Mouse (Mus musculus) midbrain, embryonic 11.5 days (tissue): ENCODE results near the gene Tcta. TPM values are rescaled to one million over a fixed set of nuclear protein-coding genes. Genes with fewer than 3 reads are reported as not detected.
"Not testable (repeated sequence)": the region's sequence is repeated elsewhere in the genome, so short reads cannot be mapped to it uniquely, and the experiment has no call there.

Experiments used
- ATAC-seq: fragments of 200-750 bp; cut with Nextera tagmentation; 2 replicates; pipeline ENCODE4 v1.8.0; 2017; ENCODE audit warnings: moderate TSS enrichment, moderate library complexity; ENCODE audit not compliant: low FRiP score
- DNase-seq: peaks from one replicate; pipeline ENCODE4 v3.0.0; 2015; ENCODE audit warnings: low spot score; ENCODE audit errors: missing footprints
- H3K27ac ChIP-seq: fragments of 300-500 bp; sonication (generic); 2 replicates; pipeline ENCODE4 v1.5.1; 2014; ENCODE audit warnings: low read depth, low read length
- H3K27me3 ChIP-seq: fragments of 300-500 bp; sonication (generic); 2 replicates; pipeline ENCODE4 v1.6.1; 2014; ENCODE audit warnings: mild to moderate bottlenecking, low read length, moderate library complexity, mixed read lengths; ENCODE audit not compliant: control insufficient read depth, insufficient read depth
- H3K36me3 ChIP-seq: fragments of 300-500 bp; sonication (generic); 2 replicates; pipeline ENCODE4 v1.6.1; 2014; ENCODE audit warnings: mild to moderate bottlenecking, low read length, moderate library complexity, mixed read lengths; ENCODE audit not compliant: control insufficient read depth, insufficient read depth
- H3K4me1 ChIP-seq: fragments of 300-500 bp; sonication (generic); 2 replicates; pipeline ENCODE4 v1.6.1; 2014; ENCODE audit warnings: low read length; ENCODE audit not compliant: control insufficient read depth, insufficient read depth
- H3K4me2 ChIP-seq: fragments of 300-500 bp; sonication (generic); 2 replicates; pipeline ENCODE4 v1.6.1; 2014; ENCODE audit warnings: mild to moderate bottlenecking, moderate library complexity
- H3K4me3 ChIP-seq: fragments of 300-500 bp; sonication (generic); 2 replicates; pipeline ENCODE4 v1.5.1; 2014; ENCODE audit warnings: low read depth, low read length
- H3K9ac ChIP-seq: fragments of 300-500 bp; sonication (generic); 2 replicates; pipeline ENCODE4 v1.6.1; 2014; ENCODE audit warnings: low read length
- H3K9me3 ChIP-seq: fragments of 300-500 bp; sonication (generic); 2 replicates; pipeline ENCODE4 v1.6.1; 2016; ENCODE audit warnings: low read length; ENCODE audit not compliant: control insufficient read depth
- WGBS: fragments of 180-500 bp; shearing (Covaris S2); extraction: QIAGEN DNeasy Blood & Tissue Kit; methylation state at CpG from one replicate; pipeline ENCODE4 v1.1.7; 2014; 5-methylcytosine and 5-hydroxymethylcytosine counted together
- polyA plus RNA-seq: library from polyadenylated mRNA; unstranded; fragments of >200 nt; fragmentation: Nextera tagmentation; extraction: Ambion mirVana; gene quantifications from 2 replicates; pipeline ENCODE4 v1.2.1, GENCODE M21; 2014

Gene Tcta
- polyA plus RNA-seq, 1 experiment from 2014 or later = 30.8 TPM

DNA sequence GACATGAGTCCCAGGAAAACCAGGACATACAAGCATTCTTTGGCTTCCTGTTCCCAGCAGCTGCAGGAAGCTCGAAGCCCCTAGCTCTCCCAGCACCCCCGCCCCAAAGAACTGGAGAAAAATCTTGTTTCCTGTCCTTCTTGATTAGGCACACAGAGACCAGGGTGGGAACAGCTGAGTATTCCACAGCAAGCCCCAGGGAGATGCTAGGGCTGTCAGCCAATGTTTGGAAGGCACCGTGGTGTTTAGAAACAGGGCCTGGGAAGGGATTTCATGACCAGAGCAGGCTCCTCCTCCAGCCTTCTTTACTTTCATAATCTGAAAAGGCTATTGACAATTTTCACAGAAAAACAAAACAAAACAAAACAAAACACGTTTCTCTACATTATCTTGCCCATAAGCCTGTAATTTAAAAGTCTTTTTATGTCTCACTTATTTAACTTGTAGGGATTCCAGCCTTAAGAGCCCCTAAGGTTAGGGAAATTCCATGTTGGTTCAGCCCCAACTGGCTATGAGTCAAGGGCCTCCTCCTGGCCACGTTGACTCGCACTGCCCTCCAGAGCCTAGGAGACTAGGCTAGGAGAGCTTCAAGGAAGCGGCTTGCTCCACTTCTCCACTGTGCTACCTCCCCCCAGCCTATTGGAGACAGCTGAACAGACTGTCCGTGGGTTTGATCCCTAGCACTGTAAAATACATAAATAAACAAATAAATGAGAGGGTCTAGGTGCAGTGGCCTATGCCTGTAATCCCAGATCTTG is 25.7 kb downstream of the Tcta start:
- no peak for DNase-seq
- ATAC-seq = no peak
- H3K9ac ChIP-seq = no peak overlapping the region

DNA sequence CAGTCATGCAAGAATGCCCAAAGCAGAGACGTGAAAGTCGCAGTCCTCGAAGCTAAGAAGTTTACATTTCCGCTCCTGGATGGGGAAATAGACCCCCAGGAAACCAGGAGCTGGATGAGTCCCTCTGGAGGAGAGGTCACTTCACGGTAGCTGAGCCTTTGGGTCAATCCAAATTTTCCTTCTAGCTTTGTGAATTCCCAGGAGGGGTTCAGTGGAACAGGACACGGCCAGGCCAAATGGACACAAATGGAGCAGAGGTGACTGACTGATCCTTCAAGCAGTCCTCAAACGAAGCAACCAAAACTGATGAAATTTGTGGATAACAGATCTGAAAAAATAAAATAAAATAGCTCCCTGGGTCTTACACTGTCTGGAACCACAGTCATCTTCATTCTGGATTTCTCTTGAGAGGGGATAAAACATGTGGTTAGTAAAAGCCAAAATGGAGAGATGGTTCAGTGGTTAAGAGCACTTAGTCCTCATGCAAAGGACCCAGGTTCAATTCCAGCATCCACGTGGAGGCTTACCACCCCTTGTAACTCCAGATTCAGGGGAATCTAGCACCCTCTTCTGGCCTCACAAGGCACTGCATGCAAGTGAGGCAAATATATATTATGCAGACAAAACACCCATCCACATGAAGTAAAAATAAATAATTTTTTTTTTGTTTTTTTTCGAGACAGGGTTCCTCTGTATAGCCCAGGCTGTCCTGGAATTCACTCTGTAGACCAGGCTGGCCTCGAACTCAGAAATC is 27.1 kb downstream of the Tcta start:
- Histone ChIP-seq H3K4me1 (no peaks in the 10 kb centered on the region), H3K4me3 (no peak overlapping the region), H3K27ac (no peak overlapping the region), H3K36me3 (no peaks in the 10 kb centered on the region), H3K27me3 (no peaks in the 10 kb centered on the region), H3K4me2 (no peak overlapping the region), H3K9ac (no peak overlapping the region), H3K9me3 (no peaks in the 10 kb centered on the region)
- ATAC-seq = no peak
- DNase-seq = peak; percentile 85
- WGBS = 61% methylated on average over 10 of the region's 10 CpGs

More for the DNA sequence above, 25.7 kb downstream of the Tcta start:
- 58% methylated on average over 8 of the region's 8 CpGs for WGBS
- Histone ChIP-seq H3K4me2 (no peak overlapping the region), H3K27ac (no peak overlapping the region), H3K9me3 (no peaks in the 10 kb centered on the region), H3K4me3 (no peak overlapping the region), H3K4me1 (no peaks in the 10 kb centered on the region), H3K36me3 (no peaks in the 10 kb centered on the region), H3K27me3 (no peaks in the 10 kb centered on the region)

DNA sequence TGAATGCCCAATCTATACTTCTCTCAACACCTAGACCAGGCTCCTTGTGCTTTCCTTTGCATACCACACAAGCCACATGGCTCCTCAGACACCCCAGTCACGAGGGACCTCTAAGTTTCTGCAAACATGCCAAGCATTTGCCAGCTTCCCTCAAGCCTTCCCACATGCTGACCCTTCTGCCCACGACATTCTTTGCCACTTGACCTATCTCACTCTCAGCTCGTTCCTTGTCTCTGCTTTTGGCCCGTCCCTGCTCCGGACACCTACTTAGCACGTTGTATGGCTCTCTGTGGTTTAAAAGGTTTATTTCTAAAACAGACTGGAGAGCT is 30.7 kb downstream of the Tcta start:
- H3K4me3 ChIP-seq = no peak overlapping the region
- H3K9ac ChIP-seq = no peak overlapping the region
- H3K27ac ChIP-seq = no peak overlapping the region
- H3K4me1 ChIP-seq = no peaks in the 10 kb centered on the region
- DNase-seq = no peak
- H3K27me3 ChIP-seq = no peaks in the 10 kb centered on the region
- no peak for ATAC-seq
- H3K4me2 ChIP-seq = no peak overlapping the region
- H3K9me3 ChIP-seq = no peaks in the 10 kb centered on the region
- 69% methylated on average over 6 of the region's 6 CpGs for WGBS
- no peaks in the 10 kb centered on the region for H3K36me3 ChIP-seq

DNA sequence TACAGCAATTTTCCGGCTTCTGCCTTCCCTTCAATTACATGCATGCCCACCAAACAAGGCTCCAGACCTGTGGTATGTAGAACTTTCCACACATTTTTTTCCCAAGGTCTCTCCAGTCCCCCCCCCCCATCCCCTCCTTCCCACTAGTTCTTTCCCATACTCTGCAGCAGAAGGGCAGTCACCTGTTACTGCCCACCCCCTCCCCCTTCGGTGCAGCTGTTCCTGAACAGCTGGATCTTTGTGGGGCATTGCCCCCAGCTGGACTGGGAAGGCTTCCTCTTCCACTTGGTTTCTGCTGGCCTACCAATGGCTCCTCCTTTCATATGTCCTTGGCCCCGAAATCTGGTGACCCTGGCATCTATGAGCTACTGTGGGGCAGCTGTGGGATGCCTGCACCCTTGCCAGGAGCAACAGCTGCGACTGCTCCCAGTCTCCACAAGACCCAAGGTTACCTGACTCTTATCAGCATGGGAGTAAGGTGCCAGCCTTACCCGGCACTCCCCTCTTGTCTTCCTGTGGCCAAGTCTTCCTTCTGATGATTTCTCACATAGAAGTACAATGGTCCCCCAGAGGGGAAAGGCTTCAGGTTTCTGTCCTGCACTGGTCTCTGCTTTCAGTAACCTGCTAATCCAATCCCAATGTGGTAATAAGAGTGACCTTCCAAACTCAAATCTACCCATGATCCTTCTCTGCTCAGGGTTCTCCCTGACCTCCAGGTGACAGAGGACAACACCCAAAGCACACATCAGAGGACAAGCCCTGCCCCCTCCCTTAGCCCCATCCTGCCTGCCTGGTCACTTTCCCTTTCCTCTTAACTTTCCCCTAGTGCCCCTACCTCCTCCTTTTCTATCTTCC is 31.3 kb downstream of the Tcta start:
- ATAC-seq (no peak), DNase-seq (no peak)
- no peak overlapping the region for H3K4me3 ChIP-seq
- 85% methylated on average over 4 of the region's 5 CpGs for WGBS
- H3K27me3 ChIP-seq = no peaks in the 10 kb centered on the region
- H3K9me3 ChIP-seq = no peaks in the 10 kb centered on the region
- H3K36me3 ChIP-seq = no peaks in the 10 kb centered on the region
- no peaks in the 10 kb centered on the region for H3K4me1 ChIP-seq
- H3K4me2 ChIP-seq = no peak overlapping the region
- H3K9ac ChIP-seq = no peak overlapping the region
- no peak overlapping the region for H3K27ac ChIP-seq

DNA sequence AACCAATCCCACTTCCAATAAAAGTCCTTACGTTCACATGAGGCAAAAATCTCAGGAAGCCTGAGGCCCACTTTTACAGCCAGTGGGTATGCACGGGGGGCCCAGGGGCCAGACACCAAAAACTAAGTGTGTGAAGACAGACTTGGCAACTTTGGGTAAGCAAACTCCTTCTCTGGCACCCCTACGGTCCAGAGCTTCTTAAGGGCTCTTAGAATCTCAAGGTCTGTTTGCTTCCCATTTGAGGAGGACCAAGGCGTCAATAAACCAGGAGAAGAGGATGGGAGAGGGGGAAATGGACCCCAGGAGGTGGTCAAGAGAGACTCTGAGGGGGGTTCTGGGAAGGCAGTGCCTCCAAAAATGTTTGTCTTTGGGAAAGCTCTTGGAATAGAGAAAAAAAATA is 32.5 kb downstream of the Tcta start:
- H3K36me3 ChIP-seq = no peaks in the 10 kb centered on the region
- no peak for DNase-seq
- no peaks in the 10 kb centered on the region for H3K27me3 ChIP-seq
- no peak overlapping the region for H3K4me3 ChIP-seq
- H3K9ac ChIP-seq = no peak overlapping the region
- no peak overlapping the region for H3K4me2 ChIP-seq
- H3K9me3 ChIP-seq = no peaks in the 10 kb centered on the region
- H3K27ac ChIP-seq = no peak overlapping the region
- no peak for ATAC-seq
- 74% methylated on average over 4 of the region's 4 CpGs for WGBS
- H3K4me1 ChIP-seq = no peaks in the 10 kb centered on the region

DNA sequence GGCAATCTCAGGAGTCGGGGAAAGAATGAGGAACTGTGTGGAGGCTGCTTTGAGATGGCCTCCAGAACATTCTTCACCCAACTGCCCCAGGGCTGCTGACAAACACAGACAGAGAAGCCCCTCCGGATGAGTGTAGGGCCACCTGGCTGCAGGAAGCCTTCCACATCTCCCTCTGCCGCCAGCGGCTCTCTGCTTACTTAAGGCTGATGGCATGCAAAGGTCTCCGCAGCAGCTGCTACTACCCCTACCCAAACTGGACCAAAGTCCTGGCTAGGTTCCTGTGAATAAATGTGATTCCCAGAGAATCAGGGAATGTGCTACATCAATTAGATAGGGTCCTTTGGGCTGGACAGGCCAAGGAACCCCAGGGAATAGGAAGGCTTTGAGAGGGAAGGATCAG is 33.3 kb downstream of the Tcta start:
- Histone ChIP-seq H3K9me3 (no peaks in the 10 kb centered on the region), H3K36me3 (no peaks in the 10 kb centered on the region), H3K27ac (no peak overlapping the region), H3K9ac (no peak overlapping the region), H3K4me3 (no peak overlapping the region), H3K4me1 (no peaks in the 10 kb centered on the region), H3K4me2 (no peak overlapping the region), H3K27me3 (no peaks in the 10 kb centered on the region)
- ATAC-seq = no peak
- WGBS = 80% methylated on average over 5 of the region's 5 CpGs
- DNase-seq = no peak

DNA sequence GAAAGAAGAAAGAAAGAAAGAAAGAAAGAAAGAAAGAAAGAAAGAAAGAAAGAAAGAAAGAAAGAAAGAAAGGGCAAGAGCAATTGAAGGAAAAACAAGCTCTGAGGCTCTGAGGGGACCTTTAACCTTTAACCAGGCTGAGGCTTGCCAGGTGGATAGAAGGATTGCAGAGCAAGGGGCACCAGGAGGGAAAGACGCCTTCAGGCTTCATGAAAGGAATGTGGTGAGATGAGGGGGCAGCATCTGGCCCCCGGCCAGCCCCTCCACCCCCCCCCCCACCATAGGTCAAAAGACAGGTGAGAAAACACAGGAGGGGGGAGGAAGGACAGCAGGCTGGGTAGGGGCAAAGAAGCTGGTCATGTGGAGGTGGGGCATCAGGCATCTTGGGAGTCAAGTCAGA is 34.0 kb downstream of the Tcta start:
- Histone ChIP-seq H3K36me3 (no peaks in the 10 kb centered on the region), H3K4me2 (no peak overlapping the region), H3K27ac (no peak overlapping the region), H3K4me3 (no peak overlapping the region), H3K4me1 (no peaks in the 10 kb centered on the region), H3K9ac (no peak overlapping the region), H3K9me3 (no peaks in the 10 kb centered on the region), H3K27me3 (no peaks in the 10 kb centered on the region)
- DNase-seq (no peak), ATAC-seq (no peak)
- 54% methylated on average over 2 of the region's 2 CpGs for WGBS

DNA sequence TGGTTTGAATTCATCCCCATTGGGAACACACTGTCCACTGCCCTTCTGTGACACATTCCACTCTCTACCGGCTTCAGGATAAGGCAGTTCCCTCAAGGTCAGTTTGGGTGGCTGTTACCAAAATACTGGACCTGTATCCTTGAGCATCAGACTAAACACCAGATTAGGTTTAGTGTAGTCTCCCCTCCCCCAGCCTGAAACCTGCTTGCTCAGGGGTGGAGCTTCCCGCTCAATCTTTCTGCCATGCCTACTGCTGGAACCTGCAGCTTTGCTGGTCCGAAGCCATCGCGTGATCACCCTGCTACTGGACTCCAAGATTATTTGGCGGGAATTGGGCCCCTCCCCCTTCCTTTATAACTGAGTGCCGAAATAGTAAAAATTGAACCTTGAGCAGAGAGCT is 37.3 kb downstream of the Tcta start:
- ATAC-seq, H3K9ac ChIP-seq, H3K36me3 ChIP-seq, H3K4me1 ChIP-seq, DNase-seq, H3K9me3 ChIP-seq, H3K4me2 ChIP-seq, H3K27me3 ChIP-seq, H3K4me3 ChIP-seq, H3K27ac ChIP-seq: not testable (repeated sequence)
- WGBS = 83% methylated on average over 6 of the region's 7 CpGs

DNA sequence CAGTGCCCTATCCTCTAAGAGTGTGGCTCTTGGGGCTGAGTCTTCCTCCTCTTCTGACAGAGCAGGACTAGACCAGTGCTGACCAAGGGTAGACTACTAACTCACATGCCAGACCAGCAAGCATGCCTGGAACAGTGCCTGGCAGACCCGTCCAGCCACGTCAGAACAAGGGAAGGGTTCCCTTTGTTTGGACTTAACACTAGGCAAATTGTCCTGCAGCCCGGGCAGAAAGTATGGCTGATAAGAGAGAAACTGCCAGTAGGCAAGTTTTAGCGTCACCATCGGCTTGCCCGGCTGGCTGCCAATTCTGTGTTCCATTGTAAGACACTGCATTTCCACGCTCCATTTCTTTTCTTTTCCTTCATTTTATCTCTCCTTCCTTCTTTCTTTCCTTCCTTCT is 38.3 kb downstream of the Tcta start:
- Histone ChIP-seq H3K27ac (no peak overlapping the region), H3K36me3 (no peaks in the 10 kb centered on the region), H3K9ac (no peak overlapping the region), H3K4me2 (no peak overlapping the region), H3K4me3 (no peak overlapping the region), H3K9me3 (no peaks in the 10 kb centered on the region), H3K4me1 (peaks cover 7% of the 10 kb centered on the region), H3K27me3 (no peaks in the 10 kb centered on the region)
- WGBS = 91% methylated on average over 7 of the region's 7 CpGs
- DNase-seq = no peak
- ATAC-seq = no peak
